Mouse (Mus musculus): Measurements from ENCODE around the gene Fxyd2. TPM values are rescaled to one million over a fixed set of nuclear protein-coding genes. Genes with fewer than 3 reads are reported as not detected.

Fxyd2 gene
- polyA plus RNA-seq, 1 experiment from 2014 or later = 9.9 TPM

DNA sequence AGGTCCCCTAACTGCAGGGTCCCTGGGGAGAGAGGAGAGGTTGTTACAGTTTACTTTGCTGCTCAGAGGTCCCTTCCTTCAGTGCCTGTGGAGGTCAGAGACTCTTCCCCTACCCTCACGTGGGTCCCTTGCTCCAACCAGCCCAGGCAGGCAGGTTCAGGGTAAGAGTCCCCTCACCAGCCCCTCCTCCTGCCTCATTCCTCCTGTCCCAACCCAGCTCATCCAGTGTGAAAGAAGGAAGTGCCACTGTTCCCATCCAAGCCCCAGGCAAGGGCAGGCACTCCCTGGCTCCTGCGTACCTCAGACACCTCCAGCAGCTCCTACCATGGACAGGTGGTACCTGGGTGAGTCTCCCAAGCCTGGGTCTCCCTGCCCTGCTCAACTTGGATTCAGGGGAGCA, 3.5 kb downstream of the Fxyd2 start:
- WGBS = 66% methylated on average over 2 of the region's 2 CpGs
- Histone ChIP-seq H3K36me3 (ENCODE audit: control insufficient read depth, insufficient read depth, low read length) (no peaks in the 10 kb centered on the region), H3K9me3 (ENCODE audit: control insufficient read depth, low read length) (no peaks in the 10 kb centered on the region), H3K4me1 (ENCODE audit: control insufficient read depth, insufficient read depth, low read length) (no peaks in the 10 kb centered on the region), H3K9ac (replicated peaks; ENCODE audit: low read depth, low read length) (no peak overlapping the region), H3K27me3 (ENCODE audit: control insufficient read depth, insufficient read depth, low read length) (no peaks in the 10 kb centered on the region), H3K4me2 (ENCODE audit: low read depth, low read length) (no peak overlapping the region), H3K27ac (ENCODE audit: low read depth, low read length) (no peak overlapping the region), H3K4me3 (ENCODE audit: low read depth, low read length) (no peak overlapping the region)
- ATAC-seq (ENCODE audit: low read depth) = no peak

DNA sequence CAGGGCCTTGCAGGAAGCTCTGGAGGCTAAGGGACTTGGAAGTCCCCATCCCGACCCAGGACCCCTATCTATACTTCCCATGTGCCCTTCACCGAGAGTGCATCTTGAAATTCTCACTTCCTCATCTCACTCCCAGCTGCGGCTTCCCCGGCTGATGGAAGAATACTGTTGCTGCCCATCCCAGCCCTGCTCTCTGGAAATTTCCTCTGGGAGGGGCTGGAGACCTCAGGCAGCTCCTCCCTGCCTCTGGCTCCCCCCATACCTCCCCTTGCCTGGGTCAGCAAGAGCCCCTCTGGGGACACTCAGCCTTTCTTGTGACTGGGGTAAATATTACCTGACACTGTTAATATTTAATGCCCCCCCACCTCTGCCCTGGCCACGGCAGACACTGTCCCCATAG, 6.2 kb downstream of the Fxyd2 start:
- H3K9me3 ChIP-seq (ENCODE audit: control insufficient read depth, low read length) = no peaks in the 10 kb centered on the region
- H3K4me1 ChIP-seq (ENCODE audit: control insufficient read depth, insufficient read depth, low read length) = no peaks in the 10 kb centered on the region
- no peak overlapping the region for H3K4me3 ChIP-seq (ENCODE audit: low read depth, low read length)
- H3K9ac ChIP-seq (replicated peaks; ENCODE audit: low read depth, low read length) = no peak overlapping the region
- no peak overlapping the region for H3K27ac ChIP-seq (ENCODE audit: low read depth, low read length)
- 68% methylated on average over 5 of the region's 5 CpGs for WGBS
- ATAC-seq (ENCODE audit: low read depth) = no peak
- H3K27me3 ChIP-seq (ENCODE audit: control insufficient read depth, insufficient read depth, low read length) = no peaks in the 10 kb centered on the region
- H3K4me2 ChIP-seq (ENCODE audit: low read depth, low read length) = no peak overlapping the region
- no peaks in the 10 kb centered on the region for H3K36me3 ChIP-seq (ENCODE audit: control insufficient read depth, insufficient read depth, low read length)

DNA sequence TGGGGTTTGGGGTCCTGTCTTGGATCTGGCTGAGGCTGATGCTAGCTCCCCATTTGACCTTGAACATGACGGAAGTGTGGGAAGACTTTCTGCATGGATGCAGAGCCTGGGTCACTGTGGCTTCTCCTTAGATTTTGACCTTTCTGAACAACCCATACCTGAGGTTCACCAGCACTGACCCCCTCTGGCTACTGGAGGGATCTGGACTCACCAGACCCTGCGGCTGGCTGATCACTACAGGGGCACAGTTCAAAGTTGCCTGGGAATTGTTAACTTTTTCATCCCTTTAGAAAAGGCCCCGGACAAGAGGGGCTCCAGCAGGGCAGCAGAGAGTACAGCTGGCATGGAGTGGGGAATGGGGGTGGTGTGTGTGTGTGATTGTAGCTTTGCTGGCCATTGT, 7.3 kb downstream of the Fxyd2 start:
- no peak overlapping the region for H3K4me2 ChIP-seq (ENCODE audit: low read depth, low read length)
- ATAC-seq (ENCODE audit: low read depth) = no peak

DNA sequence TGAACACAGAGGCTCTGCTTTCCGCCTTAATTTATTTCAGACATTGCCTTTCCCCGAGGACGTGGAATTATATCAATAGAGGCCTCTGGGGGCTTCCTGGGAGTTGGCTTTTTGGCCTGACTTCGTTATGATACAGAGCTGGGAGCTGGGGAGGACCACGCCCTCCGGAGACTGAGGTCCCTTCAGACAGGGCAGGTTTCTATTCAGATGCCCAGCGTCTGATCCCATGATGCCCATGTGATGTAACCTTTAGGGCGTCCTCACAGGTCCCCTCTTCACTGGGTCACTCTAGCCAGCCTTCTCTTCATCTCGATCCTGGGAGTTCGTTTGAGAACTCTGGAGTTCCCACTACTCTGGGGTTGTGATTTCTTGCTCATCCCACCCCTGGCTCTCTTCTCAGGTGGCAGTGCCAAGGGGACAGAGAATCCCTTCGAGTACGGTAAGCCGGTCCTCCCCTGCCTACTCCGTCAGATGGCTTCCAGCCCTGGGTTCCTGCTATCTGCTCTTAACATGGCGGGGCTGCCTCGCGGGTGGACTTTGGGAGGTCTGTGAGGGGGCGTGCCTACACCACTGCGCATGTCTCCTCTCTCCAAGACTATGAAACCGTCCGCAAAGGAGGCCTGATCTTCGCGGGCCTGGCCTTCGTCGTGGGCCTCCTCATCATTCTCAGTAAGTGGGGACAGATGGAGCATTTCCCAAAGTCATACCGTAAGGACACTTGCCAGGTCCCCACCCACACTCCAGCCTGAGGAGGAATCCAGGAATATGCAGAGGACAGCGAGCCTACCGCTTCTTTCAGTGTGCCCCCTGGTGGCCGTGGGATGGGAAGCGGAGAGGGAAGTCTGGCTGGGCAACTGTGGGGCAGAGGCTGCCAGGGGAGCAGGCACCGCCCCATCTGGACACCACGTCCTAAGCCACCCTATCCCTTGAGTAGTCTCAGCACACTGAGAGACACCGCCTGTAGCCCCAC, 8.5 kb downstream of the Fxyd2 start:
- no peak overlapping the region for H3K27ac ChIP-seq (ENCODE audit: low read depth, low read length)
- WGBS = 39% methylated on average over 33 of the region's 33 CpGs

More for the DNA sequence above, 7.3 kb downstream of the Fxyd2 start:
- Histone ChIP-seq H3K4me1 (ENCODE audit: control insufficient read depth, insufficient read depth, low read length) (no peaks in the 10 kb centered on the region), H3K36me3 (ENCODE audit: control insufficient read depth, insufficient read depth, low read length) (no peaks in the 10 kb centered on the region), H3K4me3 (ENCODE audit: low read depth, low read length) (no peak overlapping the region), H3K27ac (ENCODE audit: low read depth, low read length) (no peak overlapping the region), H3K9me3 (ENCODE audit: control insufficient read depth, low read length) (no peaks in the 10 kb centered on the region), H3K27me3 (ENCODE audit: control insufficient read depth, insufficient read depth, low read length) (no peaks in the 10 kb centered on the region), H3K9ac (replicated peaks; ENCODE audit: low read depth, low read length) (no peak overlapping the region)
- 85% methylated on average over 3 of the region's 3 CpGs for WGBS

DNA sequence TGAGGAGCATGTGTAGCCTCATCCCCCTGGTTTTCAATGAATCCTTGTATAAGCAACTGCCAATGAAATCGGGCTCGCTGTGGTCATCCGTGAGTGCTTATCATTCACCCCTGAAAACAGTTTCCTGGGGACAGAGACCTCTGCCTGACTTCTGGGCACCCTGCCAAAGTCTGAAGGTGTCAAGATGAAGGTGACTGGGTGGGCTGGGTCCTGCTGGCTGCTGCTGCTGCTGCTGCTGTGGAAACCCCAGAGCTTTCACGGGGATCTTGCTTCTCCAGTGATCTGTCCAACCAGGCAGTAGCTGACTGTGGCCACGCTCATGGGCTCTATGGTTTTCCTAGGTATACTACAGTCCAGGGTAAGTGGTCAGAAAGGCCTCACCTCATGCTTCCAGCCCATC, 10.7 kb downstream of the Fxyd2 start:
- H3K27me3 ChIP-seq (ENCODE audit: control insufficient read depth, insufficient read depth, low read length) = no peaks in the 10 kb centered on the region
- 89% methylated on average over 5 of the region's 5 CpGs for whole genome bisulfite sequencing
- no peaks in the 10 kb centered on the region for H3K36me3 ChIP-seq (ENCODE audit: control insufficient read depth, insufficient read depth, low read length)
- no peak overlapping the region for H3K4me2 ChIP-seq (ENCODE audit: low read depth, low read length)
- no peak for ATAC-seq (ENCODE audit: low read depth)
- H3K9ac ChIP-seq (replicated peaks; ENCODE audit: low read depth, low read length) = no peak overlapping the region
- 0 out of 2 replicates have a peak, but pooled peaks cover 3% of the 10 kb centered on the region for H3K4me1 ChIP-seq (ENCODE audit: control insufficient read depth, insufficient read depth, low read length)
- H3K4me3 ChIP-seq (ENCODE audit: low read depth, low read length) = no peak overlapping the region
- H3K27ac ChIP-seq (ENCODE audit: low read depth, low read length) = no peak overlapping the region
- no peaks in the 10 kb centered on the region for H3K9me3 ChIP-seq (ENCODE audit: control insufficient read depth, low read length)

More for the DNA sequence above, 8.5 kb downstream of the Fxyd2 start:
- Histone ChIP-seq H3K4me1 (ENCODE audit: control insufficient read depth, insufficient read depth, low read length) (0 out of 2 replicates have a peak, but pooled peaks cover 3% of the 10 kb centered on the region), H3K36me3 (ENCODE audit: control insufficient read depth, insufficient read depth, low read length) (no peaks in the 10 kb centered on the region), H3K9ac (replicated peaks; ENCODE audit: low read depth, low read length) (peak overlapping the region; percentile 25; the same call in 1 of the 2 replicates), H3K27me3 (ENCODE audit: control insufficient read depth, insufficient read depth, low read length) (no peaks in the 10 kb centered on the region), H3K4me3 (ENCODE audit: low read depth, low read length) (no peak overlapping the region), H3K9me3 (ENCODE audit: control insufficient read depth, low read length) (no peaks in the 10 kb centered on the region), H3K4me2 (ENCODE audit: low read depth, low read length) (peak overlapping the region; percentile 39; the same call in 1 of the 2 replicates)
- peak; percentile 64 for ATAC-seq (ENCODE audit: low read depth)

DNA sequence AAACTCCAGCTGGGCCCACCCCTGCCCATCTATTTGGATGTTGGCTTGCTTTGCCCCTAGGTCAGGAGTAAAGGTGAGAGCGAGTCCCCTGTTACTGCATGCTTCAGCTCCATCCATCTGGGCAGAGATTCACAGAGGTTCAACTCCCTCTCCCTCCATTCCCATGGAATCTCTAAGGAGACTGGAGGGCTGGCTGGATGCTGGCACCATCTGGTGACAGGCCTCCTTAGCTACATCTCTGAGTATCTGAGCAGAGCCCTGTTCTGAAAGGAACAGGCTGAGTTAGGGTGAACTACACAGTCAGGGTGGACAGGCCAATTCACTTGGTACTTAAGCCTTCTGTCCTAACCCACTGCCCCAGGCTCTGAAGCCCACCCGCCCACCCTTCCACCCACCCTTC, 11.1 kb downstream of the Fxyd2 start:
- Histone ChIP-seq H3K4me3 (ENCODE audit: low read depth, low read length) (no peak overlapping the region), H3K4me2 (ENCODE audit: low read depth, low read length) (no peak overlapping the region), H3K4me1 (ENCODE audit: control insufficient read depth, insufficient read depth, low read length) (0 out of 2 replicates have a peak, but pooled peaks cover 3% of the 10 kb centered on the region), H3K27me3 (ENCODE audit: control insufficient read depth, insufficient read depth, low read length) (no peaks in the 10 kb centered on the region), H3K36me3 (ENCODE audit: control insufficient read depth, insufficient read depth, low read length) (no peaks in the 10 kb centered on the region), H3K9ac (replicated peaks; ENCODE audit: low read depth, low read length) (no peak overlapping the region), H3K27ac (ENCODE audit: low read depth, low read length) (no peak overlapping the region), H3K9me3 (ENCODE audit: control insufficient read depth, low read length) (no peaks in the 10 kb centered on the region)
- 91% methylated on average over 2 of the region's 2 CpGs for WGBS
- no peak for ATAC-seq (ENCODE audit: low read depth)

DNA sequence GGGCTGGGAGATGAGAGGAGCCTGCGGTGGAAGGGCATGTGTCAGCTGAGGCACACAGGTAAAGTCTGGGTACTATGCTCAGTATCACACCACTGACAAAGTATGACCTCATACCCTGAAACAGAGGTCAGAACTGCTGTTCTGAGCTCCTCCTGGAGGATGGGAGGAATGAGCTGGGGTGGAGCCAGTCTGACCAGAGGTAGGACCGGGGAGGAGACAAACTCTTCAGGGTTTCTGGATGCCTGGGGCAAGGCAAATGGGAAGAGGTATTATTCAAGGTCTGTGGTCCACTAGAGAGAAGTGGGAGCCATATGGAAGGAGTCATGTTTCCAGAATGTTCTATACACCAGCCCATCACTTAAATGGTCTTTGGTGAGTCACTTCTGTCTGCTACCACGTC, 11.6 kb downstream of the Fxyd2 start:
- WGBS = 89% methylated on average over 3 of the region's 3 CpGs

DNA sequence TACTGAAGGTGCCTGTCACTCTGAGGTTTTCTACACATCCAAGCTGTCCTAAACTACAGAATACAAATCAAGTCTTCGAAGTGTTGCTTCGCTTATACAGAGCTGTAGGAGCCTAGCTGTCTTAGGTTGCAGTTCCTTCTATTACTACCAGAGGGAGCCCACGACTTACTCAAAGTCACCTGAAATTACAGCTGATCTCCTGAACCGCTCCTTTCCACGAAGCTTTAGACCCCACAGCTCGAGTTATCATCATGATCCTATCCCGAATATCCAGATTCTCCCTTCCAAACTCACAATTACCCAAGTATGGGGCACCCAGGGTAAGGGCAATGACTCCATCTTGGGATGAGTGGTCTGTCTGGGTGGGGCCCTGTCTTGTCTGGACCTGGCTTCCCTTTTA, 12.3 kb downstream of the Fxyd2 start:
- Histone ChIP-seq H3K9ac (replicated peaks; ENCODE audit: low read depth, low read length) (no peak overlapping the region), H3K27ac (ENCODE audit: low read depth, low read length) (no peak overlapping the region), H3K36me3 (ENCODE audit: control insufficient read depth, insufficient read depth, low read length) (no peaks in the 10 kb centered on the region), H3K4me3 (ENCODE audit: low read depth, low read length) (no peak overlapping the region), H3K9me3 (ENCODE audit: control insufficient read depth, low read length) (no peaks in the 10 kb centered on the region), H3K4me1 (ENCODE audit: control insufficient read depth, insufficient read depth, low read length) (0 out of 2 replicates have a peak, but pooled peaks cover 3% of the 10 kb centered on the region), H3K4me2 (ENCODE audit: low read depth, low read length) (peak overlapping the region; percentile 19; the same call in 1 of the 2 replicates), H3K27me3 (ENCODE audit: control insufficient read depth, insufficient read depth, low read length) (no peaks in the 10 kb centered on the region)
- ATAC-seq (ENCODE audit: low read depth) = peak; percentile 68; the same call in 1 of the 2 replicates
- 25% methylated on average over 7 of the region's 7 CpGs for WGBS

More for the DNA sequence above, 11.6 kb downstream of the Fxyd2 start:
- no peak overlapping the region for H3K27ac ChIP-seq (ENCODE audit: low read depth, low read length)
- H3K9ac ChIP-seq (replicated peaks; ENCODE audit: low read depth, low read length) = no peak overlapping the region
- H3K4me3 ChIP-seq (ENCODE audit: low read depth, low read length) = no peak overlapping the region
- no peak for ATAC-seq (ENCODE audit: low read depth)
- H3K4me1 ChIP-seq (ENCODE audit: control insufficient read depth, insufficient read depth, low read length) = 0 out of 2 replicates have a peak, but pooled peaks cover 3% of the 10 kb centered on the region
- H3K36me3 ChIP-seq (ENCODE audit: control insufficient read depth, insufficient read depth, low read length) = no peaks in the 10 kb centered on the region
- H3K27me3 ChIP-seq (ENCODE audit: control insufficient read depth, insufficient read depth, low read length) = no peaks in the 10 kb centered on the region
- no peaks in the 10 kb centered on the region for H3K9me3 ChIP-seq (ENCODE audit: control insufficient read depth, low read length)
- no peak overlapping the region for H3K4me2 ChIP-seq (ENCODE audit: low read depth, low read length)

DNA sequence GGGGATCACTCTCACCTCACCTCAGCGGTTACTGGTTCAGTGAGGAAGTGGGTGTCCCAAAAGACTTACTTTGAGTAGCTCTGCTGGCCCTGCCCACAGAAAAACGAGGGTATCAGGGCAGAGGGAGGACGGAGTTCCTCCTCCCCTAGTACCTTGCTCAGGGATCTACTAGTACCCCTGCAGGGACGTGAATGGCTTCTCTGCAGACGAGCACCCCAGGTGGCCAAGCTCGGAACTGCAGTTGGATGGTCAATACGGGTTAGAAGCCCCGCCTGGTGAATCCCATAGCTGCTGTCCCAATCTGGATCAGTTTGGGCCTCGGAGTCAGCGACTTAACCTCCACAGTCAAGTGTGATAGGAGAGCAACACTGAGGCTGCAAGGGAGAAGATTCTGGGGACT, 12.8 kb downstream of the Fxyd2 start:
- Histone ChIP-seq H3K36me3 (ENCODE audit: control insufficient read depth, insufficient read depth, low read length) (no peaks in the 10 kb centered on the region), H3K9me3 (ENCODE audit: control insufficient read depth, low read length) (no peaks in the 10 kb centered on the region), H3K4me2 (ENCODE audit: low read depth, low read length) (peak overlapping the region; percentile 19; the same call in 1 of the 2 replicates), H3K4me1 (ENCODE audit: control insufficient read depth, insufficient read depth, low read length) (0 out of 2 replicates have a peak, but pooled peaks cover 3% of the 10 kb centered on the region), H3K27me3 (ENCODE audit: control insufficient read depth, insufficient read depth, low read length) (no peaks in the 10 kb centered on the region), H3K9ac (replicated peaks; ENCODE audit: low read depth, low read length) (no peak overlapping the region), H3K4me3 (ENCODE audit: low read depth, low read length) (no peak overlapping the region), H3K27ac (ENCODE audit: low read depth, low read length) (no peak overlapping the region)
- ATAC-seq (ENCODE audit: low read depth) = peak; percentile 45; the same call in 1 of the 2 replicates
- 6% methylated on average over 10 of the region's 10 CpGs for WGBS
